Mouse (Mus musculus) bone marrow macrophage, adult 2 months (primary cell): ENCODE results near the gene Pold1. TPM values are rescaled to one million over a fixed set of nuclear protein-coding genes. Genes with fewer than 3 reads are reported as not detected.
A peak's percentile ranks its signal among the peaks of the same experiment; 100 is the strongest.

Source experiments
- H3K27ac ChIP-seq: 2 replicates; pipeline ENCODE4 v1.5.1; 2012; ENCODE audit warnings: low read depth, low read length; ENCODE audit not compliant: insufficient read depth
- H3K4me1 ChIP-seq: 2 replicates; pipeline ENCODE4 v1.6.1; 2012; ENCODE audit warnings: low read length; ENCODE audit not compliant: control insufficient read depth, insufficient read depth
- H3K4me3 ChIP-seq: 2 replicates; pipeline ENCODE4 v1.5.1; 2012; ENCODE audit warnings: mild to moderate bottlenecking, low read length, moderate library complexity; ENCODE audit not compliant: insufficient read depth
- CTCF ChIP-seq: IDR thresholded peaks from 2 replicates; pipeline ENCODE4 v1.5.1; 2012; ENCODE audit warnings: low read depth, mild to moderate bottlenecking, low read length, moderate library complexity
- POLR2A ChIP-seq: IDR thresholded peaks from 2 replicates; pipeline ENCODE4 v1.6.1; 2012; ENCODE audit warnings: mild to moderate bottlenecking, low read depth, low read length, borderline replicate concordance
- polyA plus RNA-seq: library from polyadenylated mRNA; stranded (reverse); fragments of >200 nt; gene quantifications from 2 replicates; pipeline ENCODE4 v1.2.4, GENCODE M21; 2012; ENCODE audit not compliant: missing spikeins, insufficient read depth, insufficient read length

The Pold1 gene
- polyA plus RNA-seq, 1 experiment = 25.8 TPM

DNA sequence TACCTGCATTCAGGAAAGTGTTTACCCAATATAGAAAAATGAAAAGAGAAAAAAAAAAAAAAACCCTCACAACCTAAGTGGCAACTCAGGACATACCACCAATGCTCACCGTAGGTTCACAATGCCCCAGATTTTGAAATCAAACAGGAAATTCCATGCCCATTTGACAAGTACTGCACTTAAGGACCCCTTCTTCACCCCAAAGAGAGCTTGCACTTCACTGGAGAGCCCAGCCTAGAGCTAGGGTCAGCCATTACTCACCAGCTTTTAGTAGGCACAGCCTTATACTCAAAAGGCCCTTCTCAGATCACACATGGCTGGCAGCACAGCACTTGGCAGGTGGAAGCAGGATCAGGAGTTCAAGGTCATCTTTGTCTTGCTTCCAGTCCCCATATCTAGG, 34.5 kb upstream of the Pold1 start:
- no peak overlapping the region for H3K27ac ChIP-seq
- no peak overlapping the region for H3K4me3 ChIP-seq
- no peaks in the 10 kb centered on the region for H3K4me1 ChIP-seq
- TF ChIP-seq CTCF (no peak), POLR2A (no peak)

DNA sequence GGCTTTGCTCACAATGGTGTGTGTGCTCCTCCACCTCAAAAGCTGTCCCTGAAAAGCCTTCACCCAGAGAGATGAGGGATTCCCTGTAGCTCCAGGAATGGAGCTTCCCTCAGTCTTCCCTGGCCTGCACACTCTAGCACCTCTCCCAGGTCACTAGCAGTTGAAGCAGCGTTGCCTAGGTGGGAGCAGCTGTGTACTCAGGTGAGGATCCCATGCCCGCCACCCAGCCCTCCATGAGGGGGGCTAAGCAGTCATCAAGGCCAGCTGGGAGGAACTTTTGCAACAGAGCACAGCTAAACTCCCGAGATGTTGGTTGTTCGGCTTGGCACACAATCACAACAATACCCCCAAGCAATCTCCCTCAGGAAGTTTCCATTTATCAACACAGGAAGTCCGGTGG, 34.1 kb upstream of the Pold1 start:
- no peaks in the 10 kb centered on the region for H3K4me1 ChIP-seq
- TF ChIP-seq CTCF = no peak
- TF ChIP-seq POLR2A = no peak

DNA sequence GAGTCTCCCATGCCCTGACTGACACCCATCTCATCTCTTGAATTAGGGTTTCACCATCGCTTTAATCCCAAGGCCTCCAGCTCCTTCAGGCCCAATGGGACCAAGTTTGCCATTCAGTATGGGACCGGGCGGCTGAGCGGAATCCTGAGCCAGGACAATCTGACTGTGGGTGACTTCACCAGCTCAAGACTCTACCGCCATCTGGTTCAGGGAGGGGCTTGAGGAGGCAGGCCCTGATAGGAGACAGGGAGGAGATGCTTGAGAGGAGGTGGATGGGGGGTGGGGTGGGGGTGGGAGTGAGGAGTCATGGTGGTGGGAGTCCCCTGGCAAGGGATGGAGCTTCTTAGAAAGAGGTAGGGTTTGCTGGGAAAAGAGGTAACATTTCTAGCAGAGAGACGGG, 33.0 kb upstream of the Pold1 start:
- Histone ChIP-seq H3K4me3 (no peak overlapping the region), H3K4me1 (no peaks in the 10 kb centered on the region), H3K27ac (no peak overlapping the region)
- TF ChIP-seq POLR2A = no peak
- TF ChIP-seq CTCF = no peak

More for the DNA sequence above, 34.1 kb upstream of the Pold1 start:
- H3K27ac ChIP-seq = no peak overlapping the region
- H3K4me3 ChIP-seq = no peak overlapping the region

DNA sequence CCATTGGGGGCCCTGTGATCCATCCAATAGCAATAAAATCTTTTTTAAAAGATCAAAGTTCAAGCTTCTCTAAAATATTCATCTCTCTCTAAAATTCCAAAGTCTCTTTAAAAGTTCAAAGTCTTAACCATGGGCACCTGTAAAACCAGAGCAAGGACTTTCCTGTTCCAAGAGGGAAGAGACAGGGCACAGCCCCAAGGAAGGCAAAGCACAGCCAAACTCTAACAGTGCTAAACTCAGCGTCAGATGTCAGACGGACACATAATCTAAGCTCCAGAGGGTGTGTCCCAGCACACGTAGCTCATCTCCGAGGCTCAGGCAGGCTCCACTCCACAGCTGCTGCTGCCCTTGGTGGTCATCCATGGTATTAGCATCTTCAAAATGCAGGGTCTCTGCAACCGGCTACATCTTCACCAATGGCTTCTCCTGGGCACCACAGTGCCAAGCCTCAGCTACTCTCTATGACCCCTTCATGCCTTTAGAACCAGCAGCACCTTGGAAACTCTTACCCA, 27.7 kb upstream of the Pold1 start:
- no peak overlapping the region for H3K27ac ChIP-seq
- TF ChIP-seq POLR2A = no peak
- TF ChIP-seq CTCF = no peak
- H3K4me3 ChIP-seq = no peak overlapping the region
- H3K4me1 ChIP-seq = peaks cover 8% of the 10 kb centered on the region

DNA sequence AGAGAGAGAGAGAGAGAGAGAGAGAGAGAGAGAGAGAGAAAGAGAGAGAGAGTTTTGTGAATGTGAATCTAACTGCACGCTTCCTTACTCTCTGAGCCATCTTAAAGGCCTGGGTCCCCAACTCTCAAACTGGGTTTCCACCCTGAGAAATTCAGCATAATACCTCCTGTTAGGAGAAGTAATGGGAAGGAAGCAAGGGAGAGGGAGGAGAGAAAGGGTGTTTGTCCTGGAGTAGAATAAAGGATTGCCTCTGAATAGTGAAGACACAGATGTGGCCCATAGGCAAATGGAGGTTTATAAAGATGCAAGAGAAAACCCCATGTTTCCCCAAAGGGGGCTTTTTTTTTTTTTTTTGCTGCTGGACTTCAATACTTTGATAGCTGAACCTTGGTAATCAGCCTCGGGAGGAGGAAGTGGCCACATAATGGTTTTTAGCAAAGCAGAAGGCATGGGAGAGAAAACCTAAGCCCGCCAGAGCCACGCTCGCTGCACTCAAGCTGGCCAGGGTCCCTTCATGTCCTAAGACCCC, 24.4 kb upstream of the Pold1 start:
- Histone ChIP-seq H3K4me1 (peaks cover 17% of the 10 kb centered on the region), H3K27ac (no peak overlapping the region), H3K4me3 (no peak overlapping the region)
- TF ChIP-seq CTCF = no peak
- TF ChIP-seq POLR2A = no peak

DNA sequence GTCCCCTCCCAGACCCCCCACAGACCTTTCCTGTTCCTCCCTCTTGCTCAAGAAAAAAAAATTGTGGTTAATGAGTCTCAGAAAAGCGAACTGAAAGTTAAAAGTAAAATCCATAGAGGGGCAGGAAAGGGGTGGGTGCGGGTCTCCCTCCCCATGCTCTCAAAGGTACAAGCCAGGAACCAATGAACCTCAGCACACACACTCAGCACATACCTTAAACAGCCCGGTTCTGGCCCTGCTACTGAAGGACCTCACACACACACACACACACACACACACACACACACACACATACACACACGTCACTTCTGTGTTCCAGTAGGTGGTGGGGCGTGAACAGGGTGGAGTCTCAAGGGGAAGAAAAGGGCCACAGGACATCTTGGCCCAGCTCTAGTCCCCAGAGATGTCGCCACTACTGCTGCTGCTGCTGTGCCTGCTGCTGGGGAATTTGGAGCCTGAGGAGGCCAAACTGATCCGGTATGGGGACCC, 23.6 kb upstream of the Pold1 start, which contains the start of gene Napsa:
Gene Napsa, plus strand, starts transcription at position 168 of the 489 bp plus-strand sequence.
- H3K27ac ChIP-seq = 0 out of 2 replicates have a peak within 1 kb of the TSS, but pooled peaks have one; percentile 25
- peak within 1 kb of the TSS; percentile 50 for H3K4me3 ChIP-seq
- TF ChIP-seq POLR2A = no peak
- TF ChIP-seq CTCF = no peak
- peaks cover 17% of the 10 kb centered on the region for H3K4me1 ChIP-seq

DNA sequence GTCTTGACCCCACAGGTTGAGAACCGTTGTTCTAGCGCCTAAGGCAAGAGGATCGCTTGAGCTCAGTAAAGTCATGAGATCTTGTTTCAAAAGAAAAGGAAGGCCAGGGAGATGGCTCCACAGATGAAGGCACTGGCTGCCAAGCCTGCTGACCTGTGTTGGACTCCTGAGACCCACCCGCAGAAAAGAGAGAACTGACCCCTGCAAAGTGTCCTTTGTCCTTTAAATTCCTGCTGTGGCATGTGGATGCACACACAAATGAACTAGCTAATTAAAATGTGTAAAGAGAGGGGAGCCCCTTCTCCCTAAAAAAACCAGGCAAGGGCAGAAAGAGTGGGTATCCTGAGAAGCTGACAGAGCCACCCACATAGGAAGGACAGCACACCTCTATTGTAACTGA, 23.2 kb upstream of the Pold1 start:
- Histone ChIP-seq H3K4me3 (no peak overlapping the region), H3K27ac (no peak overlapping the region), H3K4me1 (peaks cover 17% of the 10 kb centered on the region)
- TF ChIP-seq POLR2A = no peak
- no peak for TF ChIP-seq CTCF

DNA sequence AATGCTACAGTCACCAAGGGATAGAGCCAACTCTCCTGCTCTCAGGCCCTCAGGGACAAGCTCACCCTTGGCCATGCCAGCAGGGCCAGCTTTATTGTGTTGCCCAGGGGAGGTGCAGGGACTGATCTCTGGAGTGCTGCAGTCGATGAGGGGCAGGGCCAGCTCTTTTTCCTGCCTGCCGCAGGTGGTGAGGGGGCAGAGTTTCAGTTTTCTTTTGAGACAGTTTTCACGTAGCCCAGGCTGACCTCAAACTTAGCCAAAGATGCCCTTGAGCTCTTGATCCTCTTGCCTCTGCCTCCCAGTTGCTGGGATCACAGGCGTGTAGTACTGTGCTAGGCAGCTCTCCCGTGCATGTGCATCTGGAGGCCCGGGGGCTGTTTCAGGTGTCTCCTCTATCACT, 22.3 kb upstream of the Pold1 start:
- Histone ChIP-seq H3K4me3 (no peak overlapping the region), H3K27ac (no peak overlapping the region), H3K4me1 (peaks cover 17% of the 10 kb centered on the region)
- TF ChIP-seq POLR2A (no peak), CTCF (no peak)

DNA sequence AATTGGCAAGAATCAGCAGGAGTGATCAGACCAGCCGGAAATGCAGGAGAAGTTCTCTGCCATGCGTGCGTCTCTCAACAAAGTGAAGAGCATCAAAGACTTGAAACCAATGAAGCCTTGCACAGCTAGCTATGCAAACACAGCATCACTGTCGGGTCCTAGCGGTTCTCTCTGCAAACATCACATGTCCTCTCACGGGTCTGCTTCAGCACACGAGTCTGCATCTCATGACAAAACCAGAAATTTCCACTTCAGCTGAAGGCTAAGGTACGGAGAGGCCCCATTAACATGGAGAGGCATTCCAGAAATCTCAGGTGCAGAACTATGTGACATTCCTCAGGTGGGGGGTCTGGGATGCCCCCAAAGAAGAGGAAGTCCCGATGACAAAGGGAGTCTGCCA, 20.2 kb upstream of the Pold1 start:
- TF ChIP-seq POLR2A (no peak), CTCF (no peak)

DNA sequence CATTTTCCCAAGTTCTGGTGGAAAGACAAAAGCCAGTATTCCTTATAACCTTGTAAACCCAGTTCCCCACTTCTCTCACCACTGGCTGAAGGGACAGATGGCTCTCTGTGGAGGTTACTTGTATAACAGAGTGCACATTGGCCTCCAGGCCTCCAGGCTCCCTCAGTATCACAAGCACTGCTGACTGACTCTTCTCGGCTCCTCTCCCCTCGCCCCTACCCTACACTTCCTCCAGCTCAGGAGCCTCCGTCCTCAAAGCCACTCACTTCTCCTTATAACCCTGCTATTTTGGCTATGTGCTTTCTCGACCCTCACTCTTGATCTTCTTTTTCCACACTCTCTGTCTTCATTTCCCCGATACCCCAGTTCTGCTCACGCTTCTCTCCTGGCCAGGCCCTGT, 16.8 kb upstream of the Pold1 start:
- peaks cover 6% of the 10 kb centered on the region for H3K4me1 ChIP-seq
- H3K4me3 ChIP-seq = no peak overlapping the region
- TF ChIP-seq CTCF = no peak
- TF ChIP-seq POLR2A = no peak
- H3K27ac ChIP-seq = no peak overlapping the region

More for the DNA sequence above, 20.2 kb upstream of the Pold1 start:
- no peak overlapping the region for H3K4me3 ChIP-seq
- H3K27ac ChIP-seq = no peak overlapping the region
- H3K4me1 ChIP-seq = peaks cover 20% of the 10 kb centered on the region
